Mouse (Mus musculus) limb, embryonic 13.5 days (tissue): ENCODE measurements around the gene Car15. TPM values are rescaled to one million over a fixed set of nuclear protein-coding genes. Genes with fewer than 3 reads are reported as not detected.
A peak's percentile ranks its signal among the peaks of the same experiment; 100 is the strongest.

ENCODE experiments used
- ATAC-seq: fragments of 200-750 bp; cut with Nextera tagmentation; 2 replicates; pipeline ENCODE4 v1.8.0; 2017; ENCODE audit warnings: low read depth, moderate number of reproducible peaks, moderate TSS enrichment; ENCODE audit not compliant: low FRiP score
- H3K27ac ChIP-seq: fragments of 300-500 bp; sonication (generic); 2 replicates; pipeline ENCODE4 v1.5.1; 2015; ENCODE audit warnings: inconsistent platforms, mild to moderate bottlenecking, moderate library complexity
- H3K27me3 ChIP-seq: fragments of 300-500 bp; sonication (generic); 2 replicates; pipeline ENCODE4 v1.6.1; 2015; ENCODE audit warnings: mild to moderate bottlenecking, inconsistent platforms
- H3K36me3 ChIP-seq: fragments of 300-500 bp; sonication (generic); 2 replicates; pipeline ENCODE4 v1.6.1; 2015; ENCODE audit warnings: inconsistent platforms, mild to moderate bottlenecking, moderate library complexity
- H3K4me1 ChIP-seq: fragments of 300-500 bp; sonication (generic); 2 replicates; pipeline ENCODE4 v1.6.1; 2015; ENCODE audit warnings: inconsistent platforms
- H3K4me2 ChIP-seq: fragments of 300-500 bp; sonication (generic); replicated peaks from 2 replicates; pipeline ENCODE4 v1.6.1; 2015; ENCODE audit warnings: inconsistent platforms, mild to moderate bottlenecking, moderate library complexity
- H3K4me3 ChIP-seq: fragments of 300-500 bp; sonication (generic); 2 replicates; pipeline ENCODE4 v1.5.1; 2015; ENCODE audit warnings: moderate library complexity, mild to moderate bottlenecking, inconsistent platforms
- H3K9ac ChIP-seq: fragments of 300-500 bp; sonication (generic); 2 replicates; pipeline ENCODE4 v1.6.1; 2015; ENCODE audit warnings: mild to moderate bottlenecking, inconsistent platforms
- H3K9me3 ChIP-seq: fragments of 300-500 bp; sonication (generic); 2 replicates; pipeline ENCODE4 v1.6.1; 2016; ENCODE audit warnings: inconsistent platforms
- WGBS: fragments of 180-500 bp; shearing (Covaris S2); methylation state at CpG from one replicate; pipeline ENCODE4 v1.1.7; 2015; 5-methylcytosine and 5-hydroxymethylcytosine counted together
- polyA plus RNA-seq: library from polyadenylated mRNA; unstranded; fragments of >200 nt; fragmentation: Nextera tagmentation; extraction: Ambion mirVana; gene quantifications from 2 replicates; pipeline ENCODE4 v1.2.1, GENCODE M21; 2015

The Car15 gene
- polyA plus RNA-seq, 1 experiment from 2014 or later, result 3.0 TPM

DNA sequence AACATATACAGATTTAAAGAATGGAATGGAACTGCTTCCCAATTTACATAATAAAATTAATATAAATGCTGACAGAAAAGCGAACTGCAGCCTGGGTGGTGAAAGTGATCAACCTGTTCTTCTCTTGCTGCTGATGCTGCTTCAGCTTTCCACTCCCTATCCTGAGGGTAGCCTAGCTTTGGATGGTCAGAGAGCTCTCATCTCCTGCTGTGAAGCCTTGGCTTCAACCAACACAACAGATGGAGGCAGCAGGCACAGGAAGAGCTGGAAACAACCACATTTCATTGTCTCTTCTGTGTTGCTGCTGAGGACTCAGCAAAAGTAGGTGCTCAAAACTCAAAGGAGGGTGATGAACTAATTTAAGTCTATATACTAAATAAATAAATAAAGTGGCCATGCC, 13.7 kb upstream of the Car15 start:
- no peaks in the 10 kb centered on the region for H3K4me1 ChIP-seq
- H3K27ac ChIP-seq, result no peak overlapping the region
- no peak overlapping the region for H3K4me3 ChIP-seq
- 97% methylated on average over 1 of the region's 1 CpGs for WGBS
- H3K9me3 ChIP-seq, result no peaks in the 10 kb centered on the region
- H3K27me3 ChIP-seq, result no peaks in the 10 kb centered on the region
- peaks cover 88% of the 10 kb centered on the region for H3K36me3 ChIP-seq
- no peak overlapping the region for H3K9ac ChIP-seq
- ATAC-seq, result no peak
- no peak overlapping the region for H3K4me2 ChIP-seq

- Histone ChIP-seq H3K4me3 (no peak overlapping the region), H3K36me3 (peaks cover 88% of the 10 kb centered on the region), H3K4me2 (no peak overlapping the region), H3K4me1 (no peaks in the 10 kb centered on the region), H3K27ac (no peak overlapping the region), H3K27me3 (no peaks in the 10 kb centered on the region), H3K9ac (no peak overlapping the region), H3K9me3 (no peaks in the 10 kb centered on the region)
- WGBS, result 96% methylated on average over 5 of the region's 5 CpGs
- no peak for ATAC-seq
These were observed 13.2 kb upstream of the Car15 start for GRCm38 (mm10) chr16:17851331-17851730.

- H3K27ac ChIP-seq, result no peak overlapping the region
These were observed 11.3 kb upstream of the Car15 start for GRCm38 (mm10) chr16:17849486-17849885.

GRCm38 (mm10) chr16:17848928-17849327, 10.8 kb upstream of the Car15 start:
- H3K36me3 ChIP-seq, result peaks cover 90% of the 10 kb centered on the region
- ATAC-seq, result no peak
- H3K4me2 ChIP-seq, result no peak overlapping the region
- no peak overlapping the region for H3K27ac ChIP-seq
- H3K4me3 ChIP-seq, result no peak overlapping the region
- H3K4me1 ChIP-seq, result no peaks in the 10 kb centered on the region
- no peak overlapping the region for H3K9ac ChIP-seq
- H3K9me3 ChIP-seq, result no peaks in the 10 kb centered on the region
- 22% methylated on average over 1 of the region's 1 CpGs for WGBS
- no peaks in the 10 kb centered on the region for H3K27me3 ChIP-seq

More at GRCm38 (mm10) chr16:17849486-17849885, 11.3 kb upstream of the Car15 start:
- H3K9me3 ChIP-seq, result no peaks in the 10 kb centered on the region
- H3K36me3 ChIP-seq, result peaks cover 90% of the 10 kb centered on the region
- H3K4me2 ChIP-seq, result no peak overlapping the region
- WGBS, result 87% methylated on average over 6 of the region's 6 CpGs
- no peak overlapping the region for H3K4me3 ChIP-seq
- no peaks in the 10 kb centered on the region for H3K27me3 ChIP-seq
- no peak overlapping the region for H3K9ac ChIP-seq
- no peaks in the 10 kb centered on the region for H3K4me1 ChIP-seq
- no peak for ATAC-seq

DNA sequence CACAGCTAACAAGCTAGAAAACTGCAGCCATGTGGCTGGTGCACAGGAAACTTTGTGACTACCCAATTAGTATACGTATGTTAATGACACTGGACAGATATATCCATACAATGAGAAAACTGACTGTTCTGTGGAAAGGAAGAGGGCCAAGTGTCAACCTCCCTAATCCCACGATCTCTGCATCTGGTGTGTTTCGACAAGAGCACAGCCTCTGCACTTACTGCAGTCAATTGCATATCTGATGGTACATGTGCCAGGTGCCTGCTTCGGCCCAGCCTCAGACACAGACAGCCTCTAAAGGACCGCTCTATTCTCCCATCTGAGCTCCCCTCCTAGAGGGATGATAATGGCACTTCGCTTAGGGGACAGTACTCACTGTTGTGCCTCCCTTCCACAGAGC, 10.3 kb upstream of the Car15 start:
- Histone ChIP-seq H3K9ac (no peak overlapping the region), H3K27me3 (no peaks in the 10 kb centered on the region), H3K4me3 (no peak overlapping the region), H3K9me3 (no peaks in the 10 kb centered on the region), H3K4me1 (no peaks in the 10 kb centered on the region), H3K36me3 (peaks cover 91% of the 10 kb centered on the region), H3K27ac (no peak overlapping the region), H3K4me2 (no peak overlapping the region)
- ATAC-seq, result no peak
- WGBS, result 98% methylated on average over 6 of the region's 6 CpGs

DNA sequence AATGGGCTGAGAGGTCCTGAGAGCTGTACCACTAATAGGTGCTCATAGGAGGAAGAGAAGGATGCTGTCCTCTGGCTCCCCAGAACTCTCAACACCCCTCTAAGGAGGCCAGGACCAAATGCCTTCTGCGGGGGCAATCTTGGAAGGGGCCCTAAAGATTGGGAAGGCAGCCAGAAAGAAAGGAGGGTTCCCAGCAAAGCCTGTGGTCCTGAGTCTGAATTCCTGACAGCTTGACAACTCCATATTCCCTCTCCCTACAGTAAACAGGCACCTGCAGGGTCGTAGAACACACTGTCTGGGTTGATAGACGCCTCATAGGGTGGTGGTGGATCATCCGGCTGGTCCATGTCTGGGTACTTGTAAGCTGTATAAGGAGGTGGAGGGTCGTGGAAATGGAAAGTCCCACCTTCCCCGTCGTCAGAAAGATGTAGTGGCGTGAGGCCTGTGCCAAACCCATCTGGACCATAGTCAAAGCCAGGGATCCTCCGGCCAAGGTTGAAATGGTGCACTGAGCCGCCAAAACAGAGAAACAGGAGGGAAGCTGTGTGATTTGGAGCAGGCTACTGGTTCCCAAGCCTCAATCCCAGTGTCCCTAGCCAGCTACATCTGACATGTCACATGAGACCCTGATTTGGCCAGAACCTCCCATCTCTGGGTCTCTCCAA, 5.7 kb upstream of the Car15 start:
- ATAC-seq, result no peak
- 92% methylated on average over 10 of the region's 10 CpGs for WGBS
- no peaks in the 10 kb centered on the region for H3K9me3 ChIP-seq
- H3K27ac ChIP-seq, result no peak overlapping the region
- H3K36me3 ChIP-seq, result peaks cover 93% of the 10 kb centered on the region
- H3K27me3 ChIP-seq, result no peaks in the 10 kb centered on the region
- no peak overlapping the region for H3K9ac ChIP-seq
- H3K4me2 ChIP-seq, result no peak overlapping the region
- no peaks in the 10 kb centered on the region for H3K4me1 ChIP-seq
- no peak overlapping the region for H3K4me3 ChIP-seq

DNA sequence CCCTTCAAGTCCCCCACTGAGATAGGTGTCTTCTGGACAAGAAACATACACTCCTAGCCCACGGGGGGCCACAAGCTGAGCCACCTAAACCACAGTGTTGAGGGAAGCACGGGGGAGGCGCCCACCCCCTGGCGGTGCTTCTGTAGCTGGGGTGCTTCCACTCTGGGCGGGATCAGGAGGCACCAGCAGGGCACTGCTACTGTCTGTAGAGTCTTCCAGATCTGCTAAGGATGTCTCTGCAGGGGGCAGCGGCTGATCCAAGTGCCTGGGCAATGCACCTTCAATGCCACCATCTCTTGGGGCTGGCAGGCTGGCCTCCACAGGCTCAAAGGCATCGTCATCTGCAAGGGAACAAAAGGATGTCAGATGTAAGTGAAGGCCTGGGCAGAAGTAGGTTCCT, 4.3 kb upstream of the Car15 start:
- H3K36me3 ChIP-seq, result peaks cover 87% of the 10 kb centered on the region
- ATAC-seq, result no peak

DNA sequence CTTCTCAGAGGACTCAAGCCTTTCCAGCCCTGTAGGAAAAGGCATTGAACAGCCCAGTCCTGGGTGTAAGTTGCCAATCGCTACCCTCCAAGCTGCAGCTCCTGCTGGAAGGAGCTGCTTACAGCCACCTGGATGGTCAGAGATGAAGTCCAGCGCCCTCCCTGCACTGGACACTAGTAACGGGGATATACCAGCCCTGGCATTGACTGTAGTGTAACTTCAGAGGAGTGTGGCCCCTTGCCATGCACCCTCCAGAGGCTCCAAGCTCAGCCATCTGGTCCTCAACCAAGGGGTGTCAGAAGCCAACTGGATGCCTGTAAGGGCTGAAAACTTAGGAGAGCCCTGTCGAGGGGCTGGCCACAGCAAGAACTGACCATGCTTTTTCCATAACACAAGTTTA, 1.8 kb upstream of the Car15 start:
- H3K4me1 ChIP-seq, result 0 out of 2 replicates have a peak, but pooled peaks cover 2% of the 10 kb centered on the region
- no peak overlapping the region for H3K27ac ChIP-seq
- H3K27me3 ChIP-seq, result peaks cover 32% of the 10 kb centered on the region
- no peak overlapping the region for H3K4me3 ChIP-seq
- no peak overlapping the region for H3K4me2 ChIP-seq
- no peak overlapping the region for H3K9ac ChIP-seq
- peaks cover 63% of the 10 kb centered on the region for H3K36me3 ChIP-seq
- H3K9me3 ChIP-seq, result no peaks in the 10 kb centered on the region
- 82% methylated on average over 4 of the region's 4 CpGs for WGBS
- no peak for ATAC-seq

More for the DNA sequence above, 4.3 kb upstream of the Car15 start:
- H3K4me2 ChIP-seq, result no peak overlapping the region
- no peak overlapping the region for H3K9ac ChIP-seq
- 93% methylated on average over 7 of the region's 7 CpGs for WGBS
- no peak overlapping the region for H3K27ac ChIP-seq
- H3K27me3 ChIP-seq, result peaks cover 7% of the 10 kb centered on the region
- no peaks in the 10 kb centered on the region for H3K4me1 ChIP-seq
- H3K4me3 ChIP-seq, result no peak overlapping the region
- H3K9me3 ChIP-seq, result no peaks in the 10 kb centered on the region

DNA sequence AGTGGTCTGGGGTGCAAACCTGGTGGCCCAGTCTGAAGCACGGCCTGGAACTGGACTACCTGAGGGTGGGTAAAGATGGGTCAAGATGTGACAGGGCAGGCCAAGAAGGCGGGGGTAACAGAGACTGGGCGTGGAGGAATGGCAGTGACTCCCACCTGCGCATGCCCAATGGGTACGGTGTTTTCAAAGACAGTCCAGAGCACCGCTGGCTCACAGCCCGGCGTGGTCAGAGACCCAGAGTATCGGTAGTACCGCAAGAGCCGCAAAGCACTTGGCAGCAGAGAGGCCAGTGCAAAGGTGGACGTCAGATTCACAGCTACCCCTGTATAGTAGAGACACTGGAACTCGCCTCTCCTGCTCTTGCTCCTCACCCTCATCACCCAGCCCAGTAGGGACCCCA, 2.7 kb downstream of the Car15 start:
- Histone ChIP-seq H3K9me3 (no peaks in the 10 kb centered on the region), H3K4me3 (no peak overlapping the region), H3K4me1 (peaks cover 22% of the 10 kb centered on the region), H3K27me3 (peaks cover 77% of the 10 kb centered on the region), H3K9ac (no peak overlapping the region), H3K4me2 (no peak overlapping the region), H3K36me3 (peaks cover 18% of the 10 kb centered on the region), H3K27ac (no peak overlapping the region)
- ATAC-seq, result no peak
- WGBS, result 50% methylated on average over 13 of the region's 13 CpGs

- peak overlapping the region; percentile 78; the same call in 1 of the 2 replicates for H3K9ac ChIP-seq
- peaks cover 82% of the 10 kb centered on the region for H3K27me3 ChIP-seq
- no peak for ATAC-seq
- peak overlapping the region; percentile 99 for H3K4me2 ChIP-seq
- WGBS, result 50% methylated on average over 7 of the region's 7 CpGs
- peaks cover 22% of the 10 kb centered on the region for H3K4me1 ChIP-seq
- no peaks in the 10 kb centered on the region for H3K9me3 ChIP-seq
- H3K4me3 ChIP-seq, result peak overlapping the region; percentile 66
- 0 out of 2 replicates have a peak, but pooled peaks cover 8% of the 10 kb centered on the region for H3K36me3 ChIP-seq
- no peak overlapping the region for H3K27ac ChIP-seq
These were observed 3.6 kb downstream of the Car15 start for GRCm38 (mm10) chr16:17834543-17834942.

DNA sequence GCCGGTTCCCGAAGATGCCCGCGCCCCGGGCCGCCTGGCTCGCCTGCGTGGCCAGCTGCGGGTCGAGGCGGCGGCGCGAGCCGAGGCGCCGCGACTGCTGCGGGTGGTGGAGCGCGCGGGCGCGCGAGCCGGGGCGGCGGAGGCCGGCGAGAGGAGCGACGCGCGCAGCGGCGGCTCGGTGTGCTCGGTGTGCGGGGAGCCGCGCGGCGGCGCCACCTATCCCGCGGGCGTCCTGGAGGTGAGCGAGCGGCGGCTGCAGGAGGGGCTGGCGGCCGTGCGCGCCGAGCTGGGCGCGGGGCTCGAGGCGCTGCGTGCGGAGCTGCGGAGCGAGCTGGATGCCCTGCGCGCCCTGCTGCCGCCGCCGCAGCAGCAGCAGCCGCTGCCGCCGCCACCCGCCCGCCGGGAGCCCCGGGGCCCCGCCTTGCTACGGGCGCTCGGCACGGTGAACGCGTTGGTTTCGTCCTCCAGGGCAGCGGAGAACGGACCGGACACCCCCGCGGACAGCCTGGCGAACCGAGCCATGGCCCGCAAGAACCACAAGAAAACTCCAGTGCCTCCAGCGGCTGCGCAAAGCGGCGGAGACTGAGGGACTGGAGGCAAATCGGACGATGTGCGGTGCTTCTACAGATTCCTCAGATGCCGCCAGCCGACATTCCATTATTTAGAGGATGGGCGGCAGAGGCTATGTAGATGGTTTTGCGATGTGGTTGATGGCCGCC, 4.3 kb downstream of the Car15 start:
- H3K4me1 ChIP-seq, result peaks cover 22% of the 10 kb centered on the region

DNA sequence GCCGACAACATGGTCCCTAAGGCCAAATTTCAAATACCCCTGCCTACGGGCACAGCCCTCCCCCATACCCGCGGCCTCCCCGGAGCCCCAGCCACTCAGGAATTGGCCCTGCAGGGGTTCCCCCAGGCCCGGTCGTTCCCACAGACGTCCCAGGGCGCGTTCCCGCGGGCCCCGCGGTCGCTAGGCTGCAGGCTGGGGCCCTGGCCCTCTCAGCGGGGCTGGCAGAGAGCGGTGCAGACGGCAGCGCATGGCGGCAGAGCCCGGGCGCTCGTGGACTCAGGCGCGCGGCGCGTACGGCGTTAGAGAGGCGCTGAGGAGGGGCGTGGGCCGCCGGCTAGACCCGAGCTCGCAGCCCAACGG, 4.9 kb downstream of the Car15 start:
- Histone ChIP-seq H3K36me3 (0 out of 2 replicates have a peak, but pooled peaks cover 3% of the 10 kb centered on the region), H3K9ac (peak overlapping the region; percentile 78), H3K4me3 (peak overlapping the region; percentile 66), H3K27ac (no peak overlapping the region; the same call in 1 of the 2 replicates), H3K4me1 (peaks cover 22% of the 10 kb centered on the region), H3K27me3 (peaks cover 82% of the 10 kb centered on the region), H3K9me3 (no peaks in the 10 kb centered on the region), H3K4me2 (peak overlapping the region; percentile 99)
- peak; percentile 59 for ATAC-seq
- under 1% methylated on average over 37 of the region's 37 CpGs for WGBS

More for the DNA sequence above, 4.3 kb downstream of the Car15 start:
- Histone ChIP-seq H3K4me2 (peak overlapping the region; percentile 99), H3K36me3 (0 out of 2 replicates have a peak, but pooled peaks cover 7% of the 10 kb centered on the region), H3K4me3 (peak overlapping the region; percentile 66), H3K27ac (no peak overlapping the region; the same call in 1 of the 2 replicates), H3K27me3 (peaks cover 82% of the 10 kb centered on the region), H3K9me3 (no peaks in the 10 kb centered on the region), H3K9ac (peak overlapping the region; percentile 78)
- under 1% methylated on average over 74 of the region's 103 CpGs for WGBS
- ATAC-seq, result peak; percentile 62
